Mouse (Mus musculus) c-Kit-positive CD71-positive TER-119-negative erythroid progenitor cells, embryonic 14.5 days (primary cell): Measurements from ENCODE around the gene Spc24.

Source experiments
- DNase-seq: peaks from one replicate; pipeline ENCODE4 v3.0.0-alpha.2; 2013; ENCODE audit warnings: low read depth

Gene Spc24

DNA sequence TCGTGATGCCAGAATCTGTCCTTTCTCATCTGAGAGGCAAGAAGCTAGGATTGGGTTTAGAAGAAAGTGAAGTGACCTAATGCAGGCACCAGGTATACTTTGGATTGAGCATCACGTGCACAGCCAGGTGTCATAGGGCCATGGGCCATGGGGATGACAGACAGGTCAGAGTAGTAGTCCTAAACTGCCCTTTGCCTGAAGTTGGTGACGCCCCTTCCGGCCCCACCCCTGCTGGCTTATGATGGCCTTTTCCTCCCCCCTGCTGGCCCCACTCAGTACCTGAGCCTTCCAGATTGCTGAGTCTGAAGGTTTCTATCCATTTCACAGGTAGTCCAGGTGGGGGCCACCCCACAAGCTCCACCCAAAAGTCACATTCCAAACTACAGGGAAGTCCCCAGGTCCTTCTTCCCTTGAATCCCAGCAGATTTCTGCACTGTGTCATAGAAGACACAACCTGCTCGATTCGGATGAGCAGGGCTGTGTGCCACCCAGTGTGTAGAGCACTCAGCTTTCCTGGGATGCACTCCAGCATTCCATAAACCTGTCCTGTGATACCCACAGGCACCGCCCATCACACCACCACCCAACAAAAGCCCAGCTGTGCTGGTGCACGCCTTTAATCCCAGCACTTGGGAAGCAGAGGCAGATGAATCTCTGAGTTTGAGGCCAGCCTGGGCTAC is 53.4 kb downstream of the Spc24 start:
- DNase-seq, result no peak

DNA sequence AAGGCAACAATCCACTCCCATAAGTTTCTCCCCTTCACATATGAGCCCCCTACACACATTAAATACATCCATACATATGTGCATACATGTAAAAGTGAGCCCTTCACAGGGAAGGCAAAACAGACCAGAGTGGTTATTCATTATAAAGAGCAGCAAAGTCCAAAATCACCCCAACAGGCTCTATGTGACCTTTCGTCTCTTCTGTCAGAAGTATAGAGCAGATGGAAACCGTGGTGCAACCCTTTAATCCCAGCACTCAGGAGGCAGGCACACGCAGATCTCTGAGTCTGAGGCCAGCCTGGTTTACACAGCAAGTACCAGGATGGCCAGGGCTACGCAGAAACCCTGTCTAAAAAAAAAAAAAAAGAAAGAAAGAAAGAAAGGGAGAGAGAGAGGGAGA is 54.0 kb downstream of the Spc24 start:
- no peak for DNase-seq
